Mouse (Mus musculus): ENCODE data around the gene 4930432K21Rik.
A peak's percentile ranks its signal among the peaks of the same experiment; 100 is the strongest.

Gene 4930432K21Rik

GRCm38 (mm10) chr8:84192555-84192954 lies 44.7 kb downstream of the 4930432K21Rik start:
- DNase-seq (ENCODE audit: low spot score in 2 of 2) = peak; percentile 42 to 51

- no peak for DNase-seq (ENCODE audit: low spot score in 2 of 2)
These were observed 45.3 kb downstream of the 4930432K21Rik start for GRCm38 (mm10) chr8:84193161-84193560.

GRCm38 (mm10) chr8:84193566-84193965 lies 45.7 kb downstream of the 4930432K21Rik start:
- no peak for DNase-seq (ENCODE audit: low spot score in 2 of 2)

- DNase-seq (ENCODE audit: low spot score in 2 of 2) = no peak
These were observed 46.5 kb downstream of the 4930432K21Rik start for GRCm38 (mm10) chr8:84194224-84194743.

- peak; percentile 60 to 63 for DNase-seq (ENCODE audit: low spot score in 2 of 2)
These were observed 49.5 kb downstream of the 4930432K21Rik start for GRCm38 (mm10) chr8:84197141-84197921.

GRCm38 (mm10) chr8:84197922-84198774 lies 50.3 kb downstream of the 4930432K21Rik start:
- peak; percentile 59 to 67 for DNase-seq (ENCODE audit: low spot score in 2 of 2)

GRCm38 (mm10) chr8:84198871-84199270 lies 51.0 kb downstream of the 4930432K21Rik start:
- DNase-seq (ENCODE audit: low spot score in 2 of 2) = no peak

GRCm38 (mm10) chr8:84199348-84200125 lies 51.7 kb downstream of the 4930432K21Rik start:
- DNase-seq (ENCODE audit: low spot score in 2 of 2) = no peak

- no peak for DNase-seq (ENCODE audit: low spot score in 2 of 2)
These were observed 52.3 kb downstream of the 4930432K21Rik start for GRCm38 (mm10) chr8:84200126-84200555.

- DNase-seq (ENCODE audit: low spot score in 2 of 2) = no peak
These were observed 53.1 kb downstream of the 4930432K21Rik start for GRCm38 (mm10) chr8:84200652-84201544.

- DNase-seq (ENCODE audit: low spot score in 2 of 2) = peak in 1 of 2 experiments; percentile 35
These were observed 53.9 kb downstream of the 4930432K21Rik start for GRCm38 (mm10) chr8:84201545-84202245.

GRCm38 (mm10) chr8:84202466-84202865 lies 54.6 kb downstream of the 4930432K21Rik start:
- no peak for DNase-seq (ENCODE audit: low spot score in 2 of 2)

- DNase-seq (ENCODE audit: low spot score in 2 of 2) = peak in 1 of 2 experiments; percentile 63
These were observed 55.4 kb downstream of the 4930432K21Rik start for GRCm38 (mm10) chr8:84202938-84203917.

GRCm38 (mm10) chr8:84203975-84204772 lies 56.3 kb downstream of the 4930432K21Rik start:
- DNase-seq (ENCODE audit: low spot score in 2 of 2) = no peak

- DNase-seq (ENCODE audit: low spot score in 2 of 2) = no peak
These were observed 57.2 kb downstream of the 4930432K21Rik start for GRCm38 (mm10) chr8:84205073-84205472.

- DNase-seq (ENCODE audit: low spot score in 2 of 2) = no peak
These were observed 58.8 kb downstream of the 4930432K21Rik start for GRCm38 (mm10) chr8:84206666-84207065.

GRCm38 (mm10) chr8:84207811-84208210 lies 60.0 kb downstream of the 4930432K21Rik start:
- no peak for DNase-seq (ENCODE audit: low spot score in 2 of 2)
